9 mouse cellular contexts compared by ENCODE assay signal in the genomic region with DNA sequence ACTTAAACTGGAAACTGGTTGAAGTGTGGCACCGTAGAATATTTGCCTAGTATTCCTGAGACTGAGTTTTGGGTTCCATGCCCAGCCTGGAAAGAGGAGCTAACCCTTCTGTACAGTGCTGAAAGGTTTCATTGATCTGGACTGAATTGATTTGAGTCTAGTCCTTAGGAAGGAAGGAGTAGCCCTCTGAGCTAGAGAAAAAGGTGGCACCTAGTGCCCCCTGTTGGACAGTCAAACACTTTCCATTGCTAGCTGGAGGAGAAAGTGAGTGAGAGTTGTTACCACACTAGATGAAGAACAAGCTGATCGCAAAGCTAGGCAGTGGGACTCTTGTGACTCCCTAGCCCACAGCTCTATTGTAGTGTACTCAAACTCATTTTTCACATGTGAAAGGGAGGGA. TPM values are rescaled to one million over a fixed set of nuclear protein-coding genes. Genes with fewer than 3 reads are reported as not detected.
DNase-seq lines count a peak whose midpoint lies in the region; ATAC-seq lines count a peak whose summit lies in the region.
"Had no signal": no experiment of that assay in that cellular context is flagged by ENCODE, and none has a peak within 500 bp of the region (broad histone marks: within the 10 kb centered on the region; RNA-seq: fewer than 3 reads in every experiment).

No protein-coding gene starts in this region.

- no peaks in the 10 kb centered on the region for H3K27me3 ChIP-seq in forebrain, embryonic 13.5 days
- H3K27me3 ChIP-seq in forebrain, embryonic 12.5 days: 0 out of 2 replicates have a peak, but pooled peaks cover 4% of the 10 kb centered on the region
- no peaks in the 10 kb centered on the region for H3K27me3 ChIP-seq in neural tube, embryonic 11.5 days (ENCODE audit: control insufficient read depth, insufficient read depth, low read length)
- H3K27me3 ChIP-seq: hindbrain, embryonic 15.5 days had no signal

- peak; percentile 32 for DNase-seq in neural tube, embryonic 11.5 days (ENCODE audit: low spot score)
- no peak for DNase-seq in neural tube, embryonic 10.5 days (ENCODE audit: extremely low spot score, low spot score)
- peak; percentile 29 for DNase-seq in kidney, postnatal 10 days
- DNase-seq in right cerebral cortex, adult 18-20 months: no peak
- no peak for DNase-seq in left cerebral cortex, adult 11 months (ENCODE audit: low spot score)
- DNase-seq in right cerebral cortex, postnatal 4 days: no peak

- peaks cover 15% of the 10 kb centered on the region for H3K4me1 ChIP-seq in forebrain, embryonic 13.5 days
- peaks cover 17% of the 10 kb centered on the region for H3K4me1 ChIP-seq in forebrain, embryonic 12.5 days
- H3K4me1 ChIP-seq in neural tube, embryonic 11.5 days (ENCODE audit: control insufficient read depth, insufficient read depth, low read length): no peaks in the 10 kb centered on the region

- H3K9ac ChIP-seq in forebrain, embryonic 13.5 days: no peak overlapping the region
- no peak overlapping the region for H3K9ac ChIP-seq in forebrain, embryonic 12.5 days
- no peak overlapping the region for H3K9ac ChIP-seq in neural tube, embryonic 11.5 days (ENCODE audit: low read length)
- H3K9ac ChIP-seq: hindbrain, embryonic 15.5 days had no signal

- H3K27ac ChIP-seq in forebrain, embryonic 13.5 days: no peak overlapping the region
- no peak overlapping the region for H3K27ac ChIP-seq in forebrain, embryonic 12.5 days
- H3K27ac ChIP-seq in neural tube, embryonic 11.5 days (ENCODE audit: low read depth, low read length): no peak overlapping the region
- H3K27ac ChIP-seq: hindbrain, embryonic 15.5 days had no signal

- no peaks in the 10 kb centered on the region for H3K36me3 ChIP-seq in forebrain, embryonic 13.5 days (ENCODE audit: poor library complexity, severe bottlenecking)
- no peaks in the 10 kb centered on the region for H3K36me3 ChIP-seq in forebrain, embryonic 12.5 days (replicated peaks)
- no peaks in the 10 kb centered on the region for H3K36me3 ChIP-seq in neural tube, embryonic 11.5 days (ENCODE audit: control insufficient read depth, insufficient read depth, low read length)
- H3K36me3 ChIP-seq: hindbrain, embryonic 15.5 days had no signal

- H3K4me2 ChIP-seq in forebrain, embryonic 13.5 days: 0 out of 2 replicates have a peak overlapping the region, but pooled peaks have one; percentile 12
- no peak overlapping the region for H3K4me2 ChIP-seq in forebrain, embryonic 12.5 days
- H3K4me2 ChIP-seq in neural tube, embryonic 11.5 days (ENCODE audit: low read depth): no peak overlapping the region
- H3K4me2 ChIP-seq: hindbrain, embryonic 15.5 days had no signal

- H3K4me3 ChIP-seq in forebrain, embryonic 13.5 days: no peak overlapping the region
- no peak overlapping the region for H3K4me3 ChIP-seq in forebrain, embryonic 12.5 days (replicated peaks)
- H3K4me3 ChIP-seq in neural tube, embryonic 11.5 days (ENCODE audit: low read depth, low read length): no peak overlapping the region
- H3K4me3 ChIP-seq: hindbrain, embryonic 15.5 days had no signal

- WGBS in forebrain, embryonic 13.5 days: 57% methylated on average over 2 of the region's 2 CpGs
- 54% methylated on average over 2 of the region's 2 CpGs for WGBS in forebrain, embryonic 12.5 days
- 67% methylated on average over 2 of the region's 2 CpGs for WGBS in neural tube, embryonic 11.5 days

- no peak for ATAC-seq in forebrain, embryonic 13.5 days
- no peak for ATAC-seq in forebrain, embryonic 12.5 days (ENCODE audit: low FRiP score)
- ATAC-seq in neural tube, embryonic 11.5 days (ENCODE audit: insufficient read depth, low FRiP score, low TSS enrichment): no peak

- H3K9me3 ChIP-seq in forebrain, embryonic 13.5 days (replicated peaks): no peaks in the 10 kb centered on the region
- H3K9me3 ChIP-seq in forebrain, embryonic 12.5 days: no peaks in the 10 kb centered on the region
- no peaks in the 10 kb centered on the region for H3K9me3 ChIP-seq in neural tube, embryonic 11.5 days (ENCODE audit: control insufficient read depth, low read length)
- H3K9me3 ChIP-seq: hindbrain, embryonic 15.5 days had no signal

RNA-seq across cellular contexts. Expression of gene Zscan10, which starts 2.9 kb away (rescaled TPM):
- 0.24 TPM in 1 of 2 replicates, not detected in the other for polyA plus RNA-seq in forebrain, embryonic 13.5 days (2015; fragmentation: Nextera tagmentation; extraction: Ambion mirVana)
- polyA plus RNA-seq in forebrain, embryonic 12.5 days (2016; fragmentation: Nextera tagmentation; extraction: Ambion mirVana): 0.17 TPM in 1 of 2 replicates, not detected in the other
- polyA plus RNA-seq in neural tube, embryonic 11.5 days (2014; fragmentation: Nextera tagmentation; extraction: Ambion mirVana): 0.91 TPM in 1 of 2 replicates, not detected in the other

RNA-seq across cellular contexts. Expression of gene Zfp13, which starts 4.3 kb away (rescaled TPM):
- polyA plus RNA-seq in forebrain, embryonic 13.5 days (2015; fragmentation: Nextera tagmentation; extraction: Ambion mirVana): 21.2 and 26.8 TPM in 2 replicates
- polyA plus RNA-seq in forebrain, embryonic 12.5 days (2016; fragmentation: Nextera tagmentation; extraction: Ambion mirVana): 22.1 and 22.6 TPM in 2 replicates
- 19.7 and 20.3 TPM in 2 replicates for polyA plus RNA-seq in neural tube, embryonic 11.5 days (2014; fragmentation: Nextera tagmentation; extraction: Ambion mirVana)

RNA-seq across cellular contexts. Expression of gene Zfp213, which starts 39.5 kb away (rescaled TPM):
- polyA plus RNA-seq in forebrain, embryonic 13.5 days (2015; fragmentation: Nextera tagmentation; extraction: Ambion mirVana): 20.7 and 22.4 TPM in 2 replicates
- 22.7 and 23.7 TPM in 2 replicates for polyA plus RNA-seq in forebrain, embryonic 12.5 days (2016; fragmentation: Nextera tagmentation; extraction: Ambion mirVana)
- 23.4 and 24.3 TPM in 2 replicates for polyA plus RNA-seq in neural tube, embryonic 11.5 days (2014; fragmentation: Nextera tagmentation; extraction: Ambion mirVana)

RNA-seq across cellular contexts. Expression of gene Mmp25, which starts 41.5 kb away (rescaled TPM):
- 0.81 and 0.87 TPM in 2 replicates for polyA plus RNA-seq in forebrain, embryonic 13.5 days (2015; fragmentation: Nextera tagmentation; extraction: Ambion mirVana)
- 0.78 and 0.91 TPM in 2 replicates for polyA plus RNA-seq in forebrain, embryonic 12.5 days (2016; fragmentation: Nextera tagmentation; extraction: Ambion mirVana)
- polyA plus RNA-seq in neural tube, embryonic 11.5 days (2014; fragmentation: Nextera tagmentation; extraction: Ambion mirVana): 0.85 and 0.94 TPM in 2 replicates

RNA-seq across cellular contexts. Expression of gene Bicdl2, which starts 56.8 kb away (rescaled TPM):
- 0.14 and 0.35 TPM in 2 replicates for polyA plus RNA-seq in forebrain, embryonic 13.5 days (2015; fragmentation: Nextera tagmentation; extraction: Ambion mirVana)
- polyA plus RNA-seq in forebrain, embryonic 12.5 days (2016; fragmentation: Nextera tagmentation; extraction: Ambion mirVana): 0.19 and 0.42 TPM in 2 replicates
- polyA plus RNA-seq in neural tube, embryonic 11.5 days (2014; fragmentation: Nextera tagmentation; extraction: Ambion mirVana): 0.54 TPM in 1 of 2 replicates, not detected in the other
- polyA plus RNA-seq: hindbrain, embryonic 15.5 days had no signal

Comparison
In these comparisons a context has a peak if more than half of its experiments do, and no peak if none do; other contexts are left out.
1. DNase-seq: peak in neural tube, embryonic 11.5 days (single experiment) and kidney, postnatal 10 days (single experiment); none in neural tube, embryonic 10.5 days (single experiment), right cerebral cortex, adult 18-20 months (single experiment), left cerebral cortex, adult 11 months (single experiment) and right cerebral cortex, postnatal 4 days (single experiment).